Mouse (Mus musculus) small intestine, adult 2 months (tissue): ENCODE measurements at regions not wholly inside any gene's neighbourhood (a gene's known extent, or its start where the extent isn't known, plus 50 kb on each side); places are given as distances from the start of the nearest gene placed in this dataset.

Experiments
- H3K27ac ChIP-seq: fragments of 200-500 bp; 2 replicates; pipeline ENCODE4 v1.5.1; 2012; ENCODE audit warnings: low read depth, low read length, control low read depth, inconsistent platforms; ENCODE audit not compliant: insufficient read depth
- H3K27me3 ChIP-seq: fragments of 200-500 bp; 2 replicates; pipeline ENCODE4 v1.6.1; 2012; ENCODE audit warnings: mild to moderate bottlenecking, moderate library complexity, low read length, inconsistent platforms; ENCODE audit not compliant: control insufficient read depth, insufficient read depth
- H3K36me3 ChIP-seq: fragments of 200-500 bp; 2 replicates; pipeline ENCODE4 v1.6.1; 2012; ENCODE audit warnings: mild to moderate bottlenecking, low read length, control low read depth, inconsistent platforms; ENCODE audit not compliant: control insufficient read depth, insufficient read depth
- H3K4me1 ChIP-seq: fragments of 200-500 bp; 2 replicates; pipeline ENCODE4 v1.6.1; 2012; ENCODE audit warnings: low read length, inconsistent platforms, mixed read lengths; ENCODE audit not compliant: control insufficient read depth, insufficient read depth, insufficient read length
- H3K4me3 ChIP-seq: fragments of 200-500 bp; 2 replicates; pipeline ENCODE4 v1.5.1; 2012; ENCODE audit warnings: low read depth, mild to moderate bottlenecking, control low read depth, inconsistent platforms, low read length, moderate library complexity
- CTCF ChIP-seq: fragments of 200-500 bp; IDR thresholded peaks from 2 replicates; pipeline ENCODE4 v1.5.1; 2012; ENCODE audit warnings: low read depth, mild to moderate bottlenecking, control low read depth, inconsistent platforms, low read length, moderate library complexity, mixed read lengths; ENCODE audit not compliant: insufficient replicate concordance, insufficient read length; ENCODE audit errors: extremely low read depth
- POLR2A ChIP-seq: fragments of 200-500 bp; IDR thresholded peaks from 2 replicates; pipeline ENCODE4 v1.6.1; 2012; ENCODE audit warnings: low read depth, mild to moderate bottlenecking, control low read depth, inconsistent platforms, low read length, moderate library complexity
- WGBS: fragments of 180-500 bp; shearing (Covaris S2); methylation state at CpG from one replicate; pipeline ENCODE4 v1.1.7; 2018; 5-methylcytosine and 5-hydroxymethylcytosine counted together

DNA sequence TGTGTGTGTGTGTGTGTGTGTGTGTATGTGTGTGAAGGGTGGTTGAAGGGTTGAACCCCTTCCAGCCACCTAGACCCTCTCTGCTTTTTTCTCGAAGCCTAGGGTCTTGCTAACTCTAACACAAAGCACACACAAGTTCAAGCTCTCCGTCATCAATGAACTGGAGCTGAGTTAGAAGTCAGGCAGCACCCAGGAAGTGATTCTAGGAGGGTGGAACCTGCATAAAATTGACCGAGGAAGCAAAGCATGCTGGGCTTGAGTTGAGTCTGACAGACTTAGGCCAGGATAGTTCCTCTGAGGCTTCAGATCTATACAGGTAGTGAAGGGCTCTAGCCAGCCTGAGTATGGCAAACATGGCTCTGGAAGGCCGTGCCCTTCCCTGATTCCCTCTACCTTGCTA is 165.1 kb downstream of the Rplp1 start:
- no peaks in the 10 kb centered on the region for H3K4me1 ChIP-seq
- 87% methylated on average over 4 of the region's 4 CpGs for whole genome bisulfite sequencing
- H3K4me3 ChIP-seq: no peak overlapping the region
- no peak overlapping the region for H3K27ac ChIP-seq
- TF ChIP-seq CTCF: no peak
- H3K27me3 ChIP-seq: no peaks in the 10 kb centered on the region
- no peaks in the 10 kb centered on the region for H3K36me3 ChIP-seq

DNA sequence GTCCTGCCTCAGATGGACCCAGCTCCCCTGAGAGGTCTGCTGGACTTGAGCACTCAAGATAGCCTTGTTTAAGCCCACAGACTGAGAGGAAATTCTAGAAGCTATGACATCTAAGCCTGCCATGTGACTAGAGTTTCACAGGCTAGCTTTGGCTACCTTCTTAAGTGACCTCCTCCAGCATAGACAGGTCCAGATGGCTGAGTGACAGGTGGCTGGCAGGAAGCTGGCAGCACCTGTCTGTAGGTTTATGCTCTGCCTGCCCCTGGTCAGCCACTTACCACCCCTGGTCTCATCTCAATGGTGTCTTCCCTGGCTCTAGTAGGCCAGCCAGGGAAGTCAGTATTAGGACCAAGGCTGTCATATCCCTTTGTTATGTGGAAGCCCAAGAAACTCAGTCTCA is 165.9 kb downstream of the Rplp1 start:
- Histone ChIP-seq H3K4me3 (no peak overlapping the region), H3K36me3 (no peaks in the 10 kb centered on the region), H3K27me3 (no peaks in the 10 kb centered on the region), H3K27ac (no peak overlapping the region), H3K4me1 (no peaks in the 10 kb centered on the region)
- no peak for TF ChIP-seq POLR2A
- no peak for TF ChIP-seq CTCF

DNA sequence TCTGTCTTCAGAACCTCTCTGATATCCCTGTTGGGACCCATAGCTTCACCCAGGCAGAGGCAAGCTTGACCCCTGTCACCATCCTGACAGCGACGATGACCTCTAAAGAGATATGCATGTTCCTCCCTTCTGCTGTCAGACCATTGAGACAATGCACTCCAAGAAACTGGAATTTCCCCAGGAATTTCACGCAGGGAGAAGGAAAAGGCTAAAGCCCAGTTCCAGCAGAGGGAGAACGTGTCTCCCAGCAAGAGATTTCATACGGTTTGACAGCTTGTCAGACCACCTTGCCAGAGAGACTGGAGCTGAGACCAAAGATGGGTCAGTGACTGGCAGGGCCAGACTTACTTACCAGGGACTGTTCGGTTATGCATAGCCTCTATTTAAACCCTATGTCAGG is 167.9 kb downstream of the Rplp1 start:
- Histone ChIP-seq H3K27me3 (no peaks in the 10 kb centered on the region), H3K36me3 (no peaks in the 10 kb centered on the region), H3K4me3 (no peak overlapping the region), H3K27ac (no peak overlapping the region), H3K4me1 (no peaks in the 10 kb centered on the region)
- TF ChIP-seq POLR2A: no peak
- no peak for TF ChIP-seq CTCF
- WGBS: 81% methylated on average over 6 of the region's 6 CpGs

DNA sequence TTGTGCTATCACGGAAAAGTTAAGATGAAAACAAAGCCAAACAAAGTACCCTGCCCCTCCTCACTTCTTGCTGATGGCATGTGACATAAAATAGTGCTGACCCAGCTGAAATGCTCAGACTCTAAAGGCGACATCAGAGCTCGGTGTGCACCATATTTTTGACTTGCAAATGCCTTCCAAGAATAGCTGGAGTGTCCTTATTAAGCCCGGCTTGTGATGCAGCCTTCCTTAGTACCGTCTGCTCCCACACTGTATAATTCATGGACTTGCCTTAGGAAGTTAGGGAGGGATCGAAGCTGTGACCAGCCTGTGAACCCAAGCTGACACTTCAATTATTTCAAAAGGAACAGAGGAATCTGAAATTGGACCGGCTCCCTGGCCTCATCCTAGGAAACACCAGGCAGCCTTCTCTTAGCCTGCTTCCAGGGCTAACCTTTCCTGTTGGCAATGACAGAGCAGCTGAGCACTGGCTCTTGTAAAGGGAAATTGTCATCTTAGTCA is 169.0 kb downstream of the Rplp1 start:
- WGBS: 74% methylated on average over 7 of the region's 7 CpGs
- Histone ChIP-seq H3K27ac (no peak overlapping the region; the same call in 1 of the 2 replicates), H3K4me3 (no peak overlapping the region), H3K4me1 (no peaks in the 10 kb centered on the region), H3K27me3 (no peaks in the 10 kb centered on the region), H3K36me3 (no peaks in the 10 kb centered on the region)
- TF ChIP-seq CTCF (no peak), POLR2A (no peak)

GRCm38 (mm10) chr9:61733540-61733939 is 180.8 kb downstream of the Rplp1 start:
- Histone ChIP-seq H3K36me3 (no peaks in the 10 kb centered on the region), H3K4me3 (no peak overlapping the region), H3K27ac (no peak overlapping the region), H3K4me1 (peaks cover 9% of the 10 kb centered on the region; the same call in 1 of the 2 replicates), H3K27me3 (no peaks in the 10 kb centered on the region)
- 24% methylated on average over 2 of the region's 2 CpGs for WGBS
- no peak for TF ChIP-seq POLR2A
- no peak for TF ChIP-seq CTCF

DNA sequence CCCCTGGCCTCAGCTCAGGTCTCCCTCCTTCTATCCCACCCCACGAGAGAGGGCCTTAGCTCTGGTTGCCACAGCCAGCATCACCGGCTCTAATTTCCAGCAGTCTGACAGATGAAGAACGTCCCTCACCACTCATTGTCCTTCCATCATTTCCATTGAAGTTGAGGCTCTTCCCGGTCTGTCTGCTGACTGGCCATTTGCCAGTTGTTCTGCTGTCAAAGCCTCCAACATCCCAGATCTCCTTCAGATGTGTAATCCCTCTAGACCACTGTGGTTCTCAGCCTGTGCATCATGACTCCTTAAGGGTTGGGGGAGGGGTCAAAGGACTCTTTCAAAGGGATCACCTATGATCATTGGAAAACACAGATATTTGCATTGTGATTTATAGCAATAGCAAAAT is 181.6 kb downstream of the Rplp1 start:
- no peak for TF ChIP-seq POLR2A
- no peak for TF ChIP-seq CTCF
- Histone ChIP-seq H3K4me1 (peaks cover 9% of the 10 kb centered on the region; the same call in 1 of the 2 replicates), H3K27me3 (no peaks in the 10 kb centered on the region), H3K4me3 (no peak overlapping the region), H3K27ac (no peak overlapping the region), H3K36me3 (no peaks in the 10 kb centered on the region)
- WGBS: 80% methylated on average over 4 of the region's 4 CpGs

DNA sequence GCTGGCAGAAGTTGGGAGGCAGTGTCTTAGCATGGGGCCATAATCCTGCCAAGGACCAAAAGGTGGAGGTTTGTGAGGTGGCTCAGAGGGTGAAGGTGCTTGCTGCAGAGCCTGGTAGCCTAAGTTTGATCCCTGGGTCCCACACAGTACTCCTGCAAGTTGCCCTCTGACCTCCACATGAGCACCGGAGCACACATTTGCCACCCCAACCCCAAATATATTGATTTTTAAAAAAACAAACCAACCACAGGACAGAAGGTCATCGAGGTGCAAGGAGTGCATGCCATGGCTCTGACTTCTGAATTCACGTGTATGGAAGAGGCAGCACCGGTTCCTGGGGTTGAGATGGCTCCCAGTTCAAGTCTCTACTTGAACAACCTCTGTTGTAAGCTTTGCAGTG is 186.2 kb downstream of the Rplp1 start:
- WGBS: 49% methylated on average over 4 of the region's 4 CpGs
- TF ChIP-seq CTCF (no peak), POLR2A (no peak)
- no peaks in the 10 kb centered on the region for H3K27me3 ChIP-seq
- H3K4me1 ChIP-seq: peaks cover 2% of the 10 kb centered on the region; the same call in 1 of the 2 replicates
- no peak overlapping the region for H3K4me3 ChIP-seq
- H3K27ac ChIP-seq: no peak overlapping the region
- H3K36me3 ChIP-seq: no peaks in the 10 kb centered on the region

DNA sequence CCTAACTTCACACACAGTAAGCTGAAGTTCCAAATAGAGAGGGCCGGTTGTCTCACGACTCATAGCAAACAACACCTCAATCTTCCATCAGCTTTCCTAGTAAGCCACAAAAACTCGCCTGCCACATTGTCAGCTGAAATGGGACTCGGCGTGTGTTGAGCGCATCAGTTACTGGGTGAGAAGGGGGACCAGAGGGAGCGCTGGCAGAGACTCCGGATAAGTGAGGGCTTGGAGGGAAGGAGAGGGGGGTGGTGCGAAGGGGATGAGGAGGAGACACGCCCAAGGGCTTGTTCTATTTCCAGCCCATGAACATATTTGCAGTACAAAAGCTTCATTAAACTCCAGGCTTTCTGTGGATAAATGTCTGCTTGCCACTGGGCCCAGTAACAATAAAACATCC is 186.7 kb downstream of the Rplp1 start:
- peaks cover 2% of the 10 kb centered on the region; the same call in 1 of the 2 replicates for H3K4me1 ChIP-seq
- H3K4me3 ChIP-seq: no peak overlapping the region
- H3K27ac ChIP-seq: no peak overlapping the region
- no peaks in the 10 kb centered on the region for H3K36me3 ChIP-seq
- no peaks in the 10 kb centered on the region for H3K27me3 ChIP-seq
- WGBS: 81% methylated on average over 10 of the region's 10 CpGs
- TF ChIP-seq POLR2A (no peak), CTCF (no peak)
